Mouse (Mus musculus) cerebellum, postnatal 14 days (tissue): ENCODE results near the gene Kras.

ENCODE experiments used
- DNase-seq, 2 experiments: peaks; one replicate each; pipeline ENCODE4 v3.0.0; 2021; ENCODE audit warnings: mixed read lengths in 2 of 2

Kras gene

GRCm38 (mm10) chr6:145186096-145186495, 63.9 kb downstream of the Kras start:
- peak; percentile 13 to 59 for DNase-seq

GRCm38 (mm10) chr6:145182044-145182443, 68.0 kb downstream of the Kras start:
- DNase-seq: no peak

DNA sequence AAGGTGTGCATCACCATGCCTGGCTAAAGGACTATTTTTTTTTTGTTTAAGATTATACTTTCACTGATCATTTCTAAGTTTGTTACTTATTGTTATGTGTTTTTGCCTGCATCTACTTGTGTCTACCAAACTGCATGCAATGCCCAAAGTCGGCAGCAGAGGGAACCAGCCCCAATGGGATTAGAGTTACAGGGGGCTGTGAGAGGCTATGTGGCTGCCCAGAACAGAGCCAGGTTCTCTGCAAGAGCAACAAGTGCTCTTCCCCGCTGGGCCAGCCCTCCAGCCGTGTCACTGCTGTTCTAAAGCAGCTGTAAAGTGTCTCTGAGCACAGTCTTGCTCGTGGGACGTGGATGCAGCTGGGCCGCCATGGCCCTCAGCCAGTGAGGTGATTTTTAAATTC, 70.4 kb downstream of the Kras start:
- peak; percentile 43 to 73 for DNase-seq

DNA sequence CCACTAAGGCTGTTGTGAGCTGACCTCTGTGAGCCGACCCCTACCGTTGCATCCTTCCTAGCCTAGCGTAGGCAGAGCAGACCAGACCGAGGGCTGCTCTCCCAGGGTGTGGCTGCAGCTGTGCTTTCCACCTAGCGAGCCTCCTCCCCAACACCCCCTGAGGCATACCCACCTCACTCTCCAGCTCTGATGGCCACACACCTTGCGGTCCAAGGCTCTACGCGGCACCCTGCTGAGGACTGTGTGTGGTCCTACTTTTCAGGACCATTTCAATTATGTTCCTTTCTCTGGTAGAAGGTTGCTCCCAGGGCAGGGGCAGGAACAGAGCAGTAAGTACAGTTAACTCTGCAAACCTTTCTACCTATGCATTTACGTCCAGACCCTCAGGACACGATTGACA, 73.6 kb downstream of the Kras start:
- DNase-seq: no peak

GRCm38 (mm10) chr6:145175571-145175981, 74.5 kb downstream of the Kras start:
- no peak for DNase-seq

GRCm38 (mm10) chr6:145173781-145174191, 76.3 kb downstream of the Kras start:
- peak; percentile 55 to 70 for DNase-seq

GRCm38 (mm10) chr6:145171892-145172606, 78.0 kb downstream of the Kras start:
- DNase-seq: no peak
